Mouse (Mus musculus) cerebellum, postnatal 36 days (tissue): ENCODE results near the gene Psmd3.
A peak's percentile ranks its signal among the peaks of the same experiment; 100 is the strongest.
"Not testable (repeated sequence)": the region's sequence is repeated elsewhere in the genome, so short reads cannot be mapped to it uniquely, and the experiment has no call there.

ENCODE experiments used
- DNase-seq, 2 experiments: peaks; one replicate each; pipeline ENCODE4 v3.0.0; 2021 to 2022; ENCODE audit warnings: mixed read lengths in 2 of 2

The Psmd3 gene

GRCm38 (mm10) chr11:98681786-98682745 lies at the start of gene Psmd3:
Gene Psmd3, plus strand, starts transcription at chr11:98682554.
- peak; percentile 97 to 100 for DNase-seq

GRCm38 (mm10) chr11:98635312-98635970 lies 46.9 kb upstream of the Psmd3 start:
- DNase-seq = peak in 1 of 2 experiments; percentile 4

GRCm38 (mm10) chr11:98637501-98637900 lies 44.9 kb upstream of the Psmd3 start:
- DNase-seq = no peak

- DNase-seq = no peak
These were observed 42.3 kb upstream of the Psmd3 start for GRCm38 (mm10) chr11:98640091-98640490.

- DNase-seq = no peak
These were observed 37.6 kb upstream of the Psmd3 start for GRCm38 (mm10) chr11:98644757-98645156.

- no peak for DNase-seq
These were observed 36.4 kb upstream of the Psmd3 start for GRCm38 (mm10) chr11:98645946-98646345.

GRCm38 (mm10) chr11:98646459-98646858 lies 35.9 kb upstream of the Psmd3 start, which contains the start of gene Gsdma2:
Gene Gsdma2, plus strand, starts transcription at chr11:98646759.
- no peak for DNase-seq

GRCm38 (mm10) chr11:98655076-98655475 lies 27.3 kb upstream of the Psmd3 start:
- DNase-seq = peak; percentile 21 to 33

- DNase-seq = peak; percentile 8 to 19
These were observed 21.8 kb upstream of the Psmd3 start for GRCm38 (mm10) chr11:98660517-98660916.

GRCm38 (mm10) chr11:98664091-98664490 lies 18.3 kb upstream of the Psmd3 start, which contains the start of gene Gsdma:
Gene Gsdma, plus strand, starts transcription at chr11:98664351.
- DNase-seq = no peak

GRCm38 (mm10) chr11:98668984-98669383 lies 13.4 kb upstream of the Psmd3 start:
- no peak for DNase-seq

GRCm38 (mm10) chr11:98671284-98671815 lies 11.0 kb upstream of the Psmd3 start:
- DNase-seq = no peak

GRCm38 (mm10) chr11:98671857-98672256 lies 10.5 kb upstream of the Psmd3 start:
- no peak for DNase-seq

- DNase-seq = no peak
These were observed 9.9 kb upstream of the Psmd3 start for GRCm38 (mm10) chr11:98672482-98672881.

- peak; percentile 52 to 60 for DNase-seq
These were observed 9.2 kb upstream of the Psmd3 start for GRCm38 (mm10) chr11:98673136-98673535.

- DNase-seq = no peak
These were observed 6.5 kb upstream of the Psmd3 start for GRCm38 (mm10) chr11:98675829-98676363.

- DNase-seq = no peak
These were observed 2.3 kb upstream of the Psmd3 start for GRCm38 (mm10) chr11:98680023-98680422.

GRCm38 (mm10) chr11:98680595-98680994 lies 1.8 kb upstream of the Psmd3 start:
- DNase-seq = not testable (repeated sequence)

GRCm38 (mm10) chr11:98681186-98681585 lies 1.2 kb upstream of the Psmd3 start:
- DNase-seq = no peak

GRCm38 (mm10) chr11:98682811-98683210 lies 457 bp downstream of the Psmd3 start:
- no peak for DNase-seq

GRCm38 (mm10) chr11:98685642-98686041 lies 3.3 kb downstream of the Psmd3 start:
- no peak for DNase-seq

GRCm38 (mm10) chr11:98686976-98687375 lies 4.6 kb downstream of the Psmd3 start:
- DNase-seq = no peak

- no peak for DNase-seq
These were observed 5.7 kb downstream of the Psmd3 start for GRCm38 (mm10) chr11:98688009-98688408.
